Mouse (Mus musculus): ENCODE measurements around the gene Wipi1.

Wipi1 gene

DNA sequence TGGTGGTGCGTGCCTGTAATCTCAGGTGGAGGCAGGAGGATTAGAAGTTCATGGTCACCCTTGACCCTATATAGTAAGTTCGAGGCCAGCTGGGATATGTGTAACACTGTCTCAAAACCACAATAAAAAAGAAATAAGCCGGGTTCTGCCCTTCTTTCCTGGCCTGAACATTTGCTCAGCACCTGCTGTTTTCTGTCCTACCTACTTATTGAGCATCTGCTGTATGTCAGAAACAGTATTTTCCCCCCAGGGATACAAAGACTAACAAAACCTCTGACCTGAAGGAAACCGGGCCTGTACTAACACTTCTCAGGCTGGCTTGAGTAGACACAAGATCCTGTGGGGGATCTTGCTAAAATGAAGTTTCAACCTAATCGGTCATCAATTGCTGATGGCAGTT lies 74.8 kb downstream of the Wipi1 start:
- DNase-seq = no peak

DNA sequence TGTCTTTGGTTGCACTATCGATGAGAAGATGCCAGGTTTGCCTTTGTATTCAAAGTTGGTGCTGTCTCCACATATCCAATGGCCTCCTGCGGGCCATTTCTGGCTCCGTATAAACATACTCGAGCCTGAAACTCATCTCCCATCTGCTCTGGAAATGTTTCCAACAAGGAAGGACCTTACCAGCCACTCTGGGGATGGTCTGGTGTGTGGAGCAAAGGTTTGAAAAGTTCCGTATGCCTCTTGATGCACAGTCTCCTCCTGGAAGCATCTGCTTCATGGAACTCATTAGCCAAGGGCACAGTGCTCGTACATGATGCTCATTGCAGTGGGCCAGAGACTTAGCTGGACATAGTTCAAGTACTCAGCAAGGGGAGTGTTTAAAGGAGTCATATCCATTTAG lies 75.8 kb downstream of the Wipi1 start:
- no peak for DNase-seq

DNA sequence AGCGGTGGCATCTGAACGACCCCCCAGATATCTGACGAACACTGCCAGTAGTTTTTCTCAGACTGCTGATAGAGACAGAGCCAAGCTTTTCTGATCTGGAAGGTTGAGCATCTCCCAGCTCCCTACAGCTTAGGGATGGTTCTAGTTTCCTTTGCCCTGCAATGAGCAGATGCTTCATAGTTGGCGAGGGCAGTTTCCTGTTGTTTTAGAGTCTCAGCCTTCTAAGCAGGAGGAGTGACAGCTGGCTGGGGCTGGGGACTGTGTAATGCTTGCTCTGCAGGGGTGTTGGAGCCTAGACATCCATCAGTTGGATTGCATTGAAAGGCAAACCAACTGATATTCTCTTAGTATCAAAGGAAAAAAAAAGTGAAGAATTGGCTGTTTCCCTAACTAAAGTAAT lies 81.7 kb downstream of the Wipi1 start:
- no peak for DNase-seq

DNA sequence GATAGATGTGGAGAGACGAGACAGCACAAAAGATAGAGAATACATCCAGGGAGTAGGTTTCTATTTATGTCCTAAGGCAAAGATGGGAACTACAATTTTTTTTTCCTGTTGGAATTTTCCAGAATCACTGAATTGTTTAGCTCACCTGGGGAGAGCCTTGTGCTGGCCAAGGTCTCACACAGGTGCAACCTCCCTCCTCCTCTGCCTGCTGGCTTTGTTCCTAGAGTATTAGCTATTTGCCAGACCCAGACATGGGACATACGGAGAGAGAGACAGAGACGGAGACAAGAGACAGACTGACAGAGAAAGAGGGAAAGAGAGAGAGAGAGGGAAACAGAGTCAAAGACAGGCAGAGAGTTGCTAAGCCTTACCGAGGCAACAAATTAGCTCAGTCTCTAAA lies 86.2 kb downstream of the Wipi1 start:
- DNase-seq = no peak

- DNase-seq = no peak
Observed at GRCm38 (mm10) chr11:109524869-109525268, 86.9 kb downstream of the Wipi1 start.

All from kidney, postnatal 25 days (tissue).